Mouse (Mus musculus) embryonic stem cell, embryonic (primary cell): Measurements from ENCODE around the gene 4931423N10Rik.
"Not testable (repeated sequence)": the region's sequence is repeated elsewhere in the genome, so short reads cannot be mapped to it uniquely, and the experiment has no call there.

Experiments
- CTCF ChIA-PET, 4 experiments: fragments of 300-600 bp in 2 of 4; fragments of 350-600 bp in 2 of 4; sonication (Branson Sonifier 250); formaldehyde crosslinking; loops; one replicate each; lab custom pipeline; 2022; ENCODE audit warnings: inconsistent platforms in 2 of 4; lab: Charles Lee
- POLR2A ChIA-PET, 4 experiments: fragments of 300-600 bp in 2 of 4; fragments of 350-600 bp in 2 of 4; sonication (Branson Sonifier 250); formaldehyde crosslinking; loops; one replicate each; lab custom pipeline; 2022; ENCODE audit warnings: antibody characterized with exemption in 4 of 4, inconsistent platforms in 1 of 4; lab: Charles Lee

4931423N10Rik gene

DNA sequence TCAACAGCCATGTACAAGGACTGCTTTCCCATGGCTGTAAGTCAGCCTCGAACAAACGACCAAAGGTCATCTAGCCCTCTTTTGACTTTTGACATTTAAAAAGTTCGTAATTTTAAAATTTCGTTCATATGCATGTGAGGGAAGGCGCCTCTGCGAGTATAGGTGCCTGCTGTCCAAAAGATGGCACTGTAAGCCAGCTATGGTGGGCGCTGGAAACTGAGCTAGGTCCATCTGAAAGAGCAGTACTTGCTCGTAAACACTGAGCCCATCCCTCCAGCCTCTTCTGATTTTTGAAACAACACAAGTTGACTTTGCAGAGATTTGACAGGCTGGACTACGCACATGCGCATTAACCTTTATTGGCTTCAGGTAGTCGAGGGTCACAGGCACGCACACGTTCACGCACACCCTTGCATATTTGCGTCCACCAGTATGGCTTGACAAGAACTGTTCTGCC lies at the start of gene 4931423N10Rik:
TSS of gene 4931423N10Rik (plus strand) at position 407 of the 457 bp plus-strand sequence.
- CTCF ChIA-PET = interaction anchor here in 1 of 4 experiments (0.6 kb wide), 1 partner anchor 352 kb away, joined by 3 read pairs; no protein-coding TSS in a partner anchor

DNA sequence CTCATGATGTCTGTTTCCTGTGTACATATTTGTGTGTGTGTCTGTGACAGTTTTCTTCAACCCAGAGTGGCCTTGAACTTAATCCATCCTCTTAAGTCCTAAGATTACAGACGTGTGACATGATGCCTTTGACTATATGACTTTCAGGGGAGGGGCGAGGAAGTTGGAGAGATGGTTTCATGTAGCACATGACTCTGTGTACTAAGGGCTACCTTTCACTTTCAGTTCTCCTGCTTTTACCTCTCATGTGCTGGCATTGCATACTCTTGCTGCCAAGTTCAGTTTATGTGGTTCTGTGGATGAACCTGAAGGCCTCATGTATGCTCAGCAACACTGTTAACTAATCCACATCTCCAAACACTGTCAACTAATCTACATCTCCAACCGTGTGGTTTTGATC lies 35.0 kb upstream of the 4931423N10Rik start:
- ChIA-PET POLR2A (interaction anchor here in 1 of 4 experiments (1.2 kb wide), 1 partner anchor 20 kb away, joined by 3 read pairs; no protein-coding TSS in a partner anchor), CTCF (no interaction called here)

More for the DNA sequence above, at the start of gene 4931423N10Rik:
- POLR2A ChIA-PET = interaction anchor here in 1 of 4 experiments (0.6 kb wide), 1 partner anchor 89 kb away, joined by 8 read pairs; no protein-coding TSS in a partner anchor

DNA sequence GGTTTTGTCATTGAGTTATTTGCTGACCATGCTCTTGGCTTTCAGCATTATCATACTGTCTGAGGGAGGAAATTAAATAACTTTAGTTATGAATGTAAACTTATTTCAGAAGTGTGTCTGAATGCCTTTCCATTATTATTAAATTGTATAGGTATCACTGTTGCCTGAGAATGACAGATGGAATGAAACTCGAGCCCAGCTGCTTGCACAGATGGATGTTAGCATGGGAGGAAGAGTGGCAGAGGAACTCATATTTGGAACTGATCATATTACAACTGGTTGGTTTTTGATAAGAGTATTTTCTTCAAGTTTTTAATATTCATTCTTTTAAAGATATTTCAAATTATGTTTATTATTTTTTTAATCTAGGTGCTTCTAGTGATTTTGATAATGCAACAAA lies 12.9 kb upstream of the 4931423N10Rik start:
- ChIA-PET CTCF (no interaction called here), POLR2A (no interaction called here)

DNA sequence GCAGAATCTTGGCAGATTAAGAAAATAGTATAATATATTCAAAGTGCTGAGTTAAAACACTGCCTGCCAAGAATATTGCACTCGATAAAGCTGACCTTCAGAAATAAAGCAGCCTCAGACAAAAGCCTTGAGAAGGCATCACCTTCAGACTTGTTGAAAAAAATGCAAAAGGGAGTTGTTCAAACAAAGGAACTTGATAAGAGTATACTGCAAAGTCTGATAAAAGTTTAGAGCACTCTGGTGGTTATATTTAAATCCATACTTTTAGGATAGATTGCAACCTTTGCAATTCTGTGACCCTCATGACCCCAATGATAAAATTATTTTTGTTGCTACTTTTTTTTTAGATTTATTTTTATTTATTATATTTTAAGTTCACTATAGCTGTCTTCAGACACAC lies 6.2 kb upstream of the 4931423N10Rik start:
- CTCF ChIA-PET = no interaction called here
- POLR2A ChIA-PET = no interaction called here

DNA sequence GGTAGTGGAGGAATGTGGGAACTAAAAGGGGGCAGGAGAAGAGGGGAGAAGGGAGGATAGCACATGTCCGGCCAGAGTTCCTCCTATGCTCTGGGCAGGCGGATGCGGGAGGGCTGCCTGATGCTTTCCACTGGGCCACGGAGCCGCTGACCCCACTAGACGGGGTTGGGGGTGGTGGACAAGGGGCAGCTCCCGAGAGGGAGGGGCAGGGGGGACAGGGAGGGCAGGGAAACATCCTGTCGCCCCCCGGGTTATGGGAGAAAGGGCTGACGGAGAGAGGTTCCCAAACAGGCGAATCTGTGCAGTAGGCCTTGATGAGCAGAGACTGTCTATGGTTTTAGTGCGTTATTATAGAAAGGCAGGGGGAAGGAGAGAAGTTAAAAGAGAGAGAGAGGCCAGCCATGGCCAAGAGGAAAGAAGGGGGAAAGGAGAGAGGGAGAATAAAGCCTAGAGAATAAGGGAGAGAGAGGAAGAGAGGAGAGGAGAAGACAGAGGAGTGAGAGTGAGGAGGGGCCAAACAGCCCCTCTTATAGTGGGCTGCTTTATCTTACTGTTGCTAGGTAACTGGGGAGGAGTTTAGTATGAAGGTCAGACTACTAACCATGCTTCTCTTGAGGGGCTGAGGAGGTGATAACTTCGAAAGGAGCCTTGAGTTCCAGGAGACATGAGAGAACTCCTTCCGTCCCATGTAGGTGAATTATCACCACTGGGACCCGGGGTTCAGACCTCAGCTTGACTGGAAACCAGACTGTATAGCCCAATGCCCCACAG lies 4.2 kb upstream of the 4931423N10Rik start:
- POLR2A ChIA-PET = no interaction called here

DNA sequence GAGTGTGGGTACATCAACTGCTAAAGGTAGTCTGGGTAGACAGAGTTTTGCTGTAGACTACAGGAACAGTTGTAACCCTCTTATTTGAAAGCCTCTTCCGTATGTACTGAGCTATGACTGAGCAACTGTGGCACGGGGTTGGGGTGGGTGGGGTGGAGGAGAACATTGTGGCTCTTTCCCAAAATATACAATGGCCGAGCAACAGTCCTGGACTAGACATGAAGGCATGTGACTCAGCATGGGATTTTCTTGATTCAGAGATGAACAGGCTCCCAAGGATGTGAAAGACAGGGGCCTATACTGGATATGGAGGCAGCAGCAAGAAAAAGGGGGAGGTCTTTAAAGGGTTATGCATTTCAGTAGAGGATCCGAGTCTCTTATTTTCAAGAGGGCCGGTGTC lies 6.4 kb downstream of the 4931423N10Rik start:
- POLR2A ChIA-PET = no interaction called here
- CTCF ChIA-PET = no interaction called here

More for the DNA sequence above, 4.2 kb upstream of the 4931423N10Rik start:
- CTCF ChIA-PET = no interaction called here

DNA sequence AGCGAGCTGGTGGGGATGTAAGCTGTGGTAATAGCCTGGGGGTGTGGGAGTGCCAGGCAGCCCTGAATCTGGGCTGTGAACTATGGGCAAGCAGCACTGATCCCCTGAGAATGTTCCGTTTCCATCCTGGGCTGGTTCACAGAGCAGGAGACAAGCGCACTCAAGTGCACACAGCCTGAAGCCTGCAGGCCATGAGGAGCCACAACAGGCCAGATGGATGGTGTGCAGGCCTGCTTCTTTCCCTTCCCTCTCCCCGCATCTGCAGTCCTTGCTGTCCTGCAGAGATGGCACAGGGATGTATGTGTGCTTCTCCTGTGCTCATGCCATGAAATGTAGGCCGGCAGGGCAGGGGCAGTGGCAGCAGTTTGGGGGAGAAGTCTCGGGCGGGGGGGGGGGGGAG lies 17.9 kb downstream of the 4931423N10Rik start:
- ChIA-PET POLR2A (no interaction called here), CTCF (no interaction called here)

DNA sequence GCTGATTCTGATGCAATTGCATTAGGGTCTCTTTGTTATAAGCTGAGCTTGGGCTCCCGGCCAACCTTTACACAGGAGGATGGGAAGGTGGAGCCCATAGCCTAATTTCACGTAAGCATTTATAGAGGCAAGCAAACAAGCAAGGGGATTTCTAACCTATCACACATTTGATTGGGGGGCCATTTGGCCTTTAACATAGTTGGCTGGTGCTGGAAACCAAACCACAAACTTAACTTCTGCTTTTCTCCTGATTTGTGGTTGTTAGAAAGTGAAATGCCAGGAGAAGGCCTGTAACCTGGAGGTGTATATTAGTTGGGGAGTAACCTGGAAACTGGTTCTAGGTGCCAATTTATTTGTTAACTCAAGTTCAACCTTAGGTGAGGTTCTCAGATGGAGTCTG lies 21.2 kb downstream of the 4931423N10Rik start:
- POLR2A ChIA-PET = no interaction called here
- CTCF ChIA-PET = no interaction called here

DNA sequence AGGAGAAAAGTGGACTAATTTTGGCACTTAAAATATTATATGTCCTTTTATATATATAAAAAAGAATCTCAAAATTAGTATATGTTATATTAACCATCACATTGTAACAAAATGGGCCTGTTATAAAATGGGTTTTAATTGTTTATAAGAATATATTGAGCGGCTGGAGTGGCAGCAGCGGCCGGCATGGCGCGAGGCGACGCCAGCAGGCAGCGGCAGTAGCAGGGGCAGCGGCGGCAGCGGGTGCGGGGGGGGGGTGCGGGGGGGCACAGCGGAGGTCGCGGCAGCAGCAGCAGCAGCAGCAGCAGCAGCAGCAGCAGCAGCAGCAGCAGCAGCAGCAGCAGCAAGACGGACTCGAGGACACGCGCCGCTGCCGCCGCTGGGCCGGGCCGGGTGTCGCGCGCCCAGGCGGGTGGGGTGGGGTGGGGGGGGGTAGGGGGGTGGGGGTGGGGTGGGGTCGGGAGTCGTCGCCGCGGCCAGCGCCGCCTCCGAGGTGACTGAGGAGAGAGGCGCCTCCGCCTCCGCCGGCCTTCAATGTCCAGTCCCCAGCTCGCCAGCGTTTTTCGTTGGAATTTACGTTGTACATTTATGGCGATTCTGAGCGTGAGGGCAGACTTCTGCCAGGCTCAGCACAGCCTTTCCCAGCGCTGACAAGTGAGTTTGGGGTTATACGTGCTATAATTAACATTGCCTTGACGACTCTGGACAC lies 26.9 kb downstream of the 4931423N10Rik start:
- ChIA-PET POLR2A (no interaction called here), CTCF (no interaction called here)

DNA sequence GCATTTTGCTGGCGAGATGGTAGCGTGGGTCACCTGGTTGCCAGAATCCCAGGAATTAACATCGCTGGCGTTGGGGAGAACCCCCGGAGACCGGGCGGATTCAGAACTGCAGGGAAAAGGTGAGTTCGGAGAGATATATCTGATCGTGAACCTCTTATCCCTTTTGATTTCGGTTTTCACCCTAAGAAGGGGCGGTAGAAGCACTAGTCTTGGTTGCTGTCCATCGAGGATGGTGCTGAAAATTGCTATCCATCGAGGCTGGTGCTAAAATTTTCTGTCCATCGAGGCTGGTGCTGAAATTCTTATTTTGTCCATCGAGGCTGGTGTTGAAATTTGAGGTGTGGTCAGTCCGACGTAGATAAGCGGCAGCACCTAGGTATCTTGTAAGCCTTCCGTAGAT lies 83.7 kb downstream of the 4931423N10Rik start:
- CTCF ChIA-PET, POLR2A ChIA-PET: not testable (repeated sequence)

DNA sequence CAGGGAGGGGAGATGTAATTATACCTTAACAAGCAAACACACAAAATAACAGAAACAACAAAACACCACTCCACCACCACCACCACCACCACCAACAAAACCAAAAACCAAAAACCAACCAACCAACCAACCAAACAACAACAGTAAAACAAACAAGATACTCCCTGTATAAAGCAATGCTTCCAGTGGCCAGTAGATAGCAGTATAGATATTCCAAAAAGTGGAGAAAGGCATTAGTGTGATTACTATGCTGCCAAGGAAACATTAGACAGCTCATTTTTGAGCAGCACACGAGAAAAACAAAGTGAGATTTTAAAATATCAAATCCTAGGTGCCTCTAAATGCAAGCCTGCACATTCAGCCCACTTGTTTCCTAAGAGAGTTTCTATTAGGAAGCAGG lies 107.6 kb downstream of the 4931423N10Rik start:
- ChIA-PET CTCF (interaction anchor here in 2 of 4 experiments (0.7 to 1.0 kb wide), 3 partner anchors 244 to 980 kb away, joined by 3 to 4 read pairs (median 3); no protein-coding TSS in a partner anchor), POLR2A (no interaction called here)
